Mouse (Mus musculus) heart, adult 2 months (tissue): ENCODE data around the gene Sh3bgrl3.
A peak's percentile ranks its signal among the peaks of the same experiment; 100 is the strongest.

Experiments
- CTCF ChIP-seq: fragments of 200-600 bp; IDR thresholded peaks from 2 replicates; pipeline ENCODE4 v1.8.1; 2022; ENCODE audit warnings: antibody characterized with exemption, mild to moderate bottlenecking, moderate library complexity
- EP300 ChIP-seq: fragments of 200-500 bp; IDR thresholded peaks from 2 replicates; pipeline ENCODE4 v1.6.1; 2011; ENCODE audit warnings: low read depth, low read length, control low read depth; ENCODE audit not compliant: insufficient read depth

DNA sequence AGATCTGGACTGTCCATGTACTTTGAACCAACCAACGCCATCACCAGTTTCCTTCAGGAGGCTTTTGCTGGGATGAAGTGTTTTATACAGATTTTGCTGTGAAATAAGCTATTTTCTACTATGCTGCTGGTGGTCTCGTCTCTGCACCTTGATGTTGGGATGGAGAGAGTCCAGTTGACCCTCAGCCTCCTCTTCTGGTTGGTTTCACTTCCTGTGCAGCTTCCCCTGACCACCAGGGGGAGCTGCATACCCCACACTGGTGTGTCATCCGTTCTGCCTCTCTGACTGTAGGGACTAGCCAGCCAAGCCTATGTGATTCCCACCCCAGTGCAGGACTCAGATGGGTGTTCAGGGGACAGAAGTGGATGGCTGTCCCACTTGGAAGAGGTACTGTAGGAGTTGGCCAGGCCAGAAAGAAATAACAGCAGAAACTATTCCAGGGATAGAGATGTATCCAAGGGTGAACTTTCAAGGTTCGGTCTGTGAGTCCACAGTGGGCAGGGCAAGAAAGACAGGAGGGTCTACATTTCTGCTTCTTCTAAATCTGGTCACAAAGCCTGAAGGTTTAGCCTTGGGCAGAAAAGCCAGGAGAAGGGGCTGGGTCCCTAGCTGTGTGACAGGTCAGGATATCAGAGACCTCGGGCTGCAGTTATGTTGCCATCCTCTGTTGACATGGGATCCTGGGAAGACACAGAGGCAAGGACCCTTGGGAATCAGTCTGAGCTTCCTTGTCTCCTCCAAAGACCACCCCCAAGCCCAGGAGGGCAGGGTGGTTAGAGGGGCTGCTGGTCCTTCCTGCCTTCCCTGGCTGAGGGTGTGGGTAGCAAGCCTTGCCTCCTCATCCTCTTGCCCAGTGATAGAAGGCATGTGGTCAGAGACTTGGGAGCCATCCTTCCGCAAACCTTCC is 36.0 kb downstream of the Sh3bgrl3 start:
- TF ChIP-seq EP300 (no peak), CTCF (peak; percentile 80)
